Mouse (Mus musculus) megakaryocyte progenitor cell, adult 5-6 weeks (primary cell): ENCODE results near the gene Asic5. TPM values are rescaled to one million over a fixed set of nuclear protein-coding genes. Genes with fewer than 3 reads are reported as not detected.

Experiments used
- ATAC-seq: replicated peaks from 2 replicates; pipeline ENCODE4 v1.8.0; 2016; ENCODE audit warnings: mild to moderate bottlenecking, moderate TSS enrichment, inconsistent platforms; ENCODE audit not compliant: poor library complexity
- total RNA-seq, 2 experiments: library from RNA; stranded (forward) in 1 of 2; stranded (reverse) in 1 of 2; fragments of 157-497, 149-512 nt in 1 of 2; fragments of 200-1000 nt in 1 of 2; gene quantifications; 2 replicates each; pipeline versions ENCODE4 v1.2.3 to v1.2.4; 2015 to 2017

The Asic5 gene
- total RNA-seq, 2 experiments from 2014 or later, result not detected

- peak; percentile 96 for ATAC-seq
Measured at GRCm38 (mm10) chr3:81995988-81996387, 13.9 kb downstream of the Asic5 start.

- no peak for ATAC-seq
Measured at GRCm38 (mm10) chr3:82007002-82007401, 24.9 kb downstream of the Asic5 start.

GRCm38 (mm10) chr3:82014148-82014703 is 32.1 kb downstream of the Asic5 start:
- ATAC-seq, result no peak

GRCm38 (mm10) chr3:82022421-82022920 is 40.4 kb downstream of the Asic5 start:
- ATAC-seq, result no peak

- ATAC-seq, result no peak
Measured at GRCm38 (mm10) chr3:82023065-82023464, 41.0 kb downstream of the Asic5 start.

- ATAC-seq, result no peak
Measured at GRCm38 (mm10) chr3:82027286-82027685, 45.2 kb downstream of the Asic5 start.

GRCm38 (mm10) chr3:82029229-82029628 is 47.1 kb downstream of the Asic5 start:
- ATAC-seq, result peak; percentile 92

GRCm38 (mm10) chr3:82030008-82030748 is 48.1 kb downstream of the Asic5 start:
- peak; percentile 85 for ATAC-seq

- no peak for ATAC-seq
Measured at GRCm38 (mm10) chr3:82036262-82037044, 54.4 kb downstream of the Asic5 start.

- ATAC-seq, result no peak
Measured at GRCm38 (mm10) chr3:82043676-82044075, 61.6 kb downstream of the Asic5 start.

GRCm38 (mm10) chr3:82044902-82045301 is 62.8 kb downstream of the Asic5 start:
- no peak for ATAC-seq

GRCm38 (mm10) chr3:82046087-82046486 is 64.0 kb downstream of the Asic5 start:
- no peak for ATAC-seq

- peak; percentile 86 for ATAC-seq
Measured at GRCm38 (mm10) chr3:82047100-82047753, 65.1 kb downstream of the Asic5 start.

- no peak for ATAC-seq
Measured at GRCm38 (mm10) chr3:82048078-82048477, 66.0 kb downstream of the Asic5 start.

GRCm38 (mm10) chr3:82048681-82049080 is 66.6 kb downstream of the Asic5 start:
- no peak for ATAC-seq

GRCm38 (mm10) chr3:82051468-82051867 is 69.4 kb downstream of the Asic5 start:
- no peak for ATAC-seq

GRCm38 (mm10) chr3:82052029-82052428 is 69.9 kb downstream of the Asic5 start:
- no peak for ATAC-seq

GRCm38 (mm10) chr3:82054283-82054974 is 72.3 kb downstream of the Asic5 start:
- no peak for ATAC-seq

- no peak for ATAC-seq
Measured at GRCm38 (mm10) chr3:82057201-82057600, 75.1 kb downstream of the Asic5 start.

- ATAC-seq, result peak; percentile 82
Measured at GRCm38 (mm10) chr3:82061402-82062180, 79.5 kb downstream of the Asic5 start.
